Mouse (Mus musculus): ENCODE results near the gene Srp9.

- TF ChIP-seq EP300 (IDR thresholded peaks at IDR 0.05; ENCODE audit: insufficient read depth, low read depth, low read length), result no peak
- TF ChIP-seq CTCF (IDR thresholded peaks at IDR 0.05), result no peak
Measured at GRCm38 (mm10) chr1:182091746-182092412, 32.7 kb upstream of the Srp9 start.

Measured in heart, adult 2 months (tissue).